Mouse (Mus musculus) MEL (cell line): ENCODE measurements around the gene Lrrk1. TPM values are rescaled to one million over a fixed set of nuclear protein-coding genes. Genes with fewer than 3 reads are reported as not detected.

Source experiments
- DNase-seq: peaks from one replicate; pipeline ENCODE4 v3.0.0; 2011; ENCODE audit warnings: low read depth, low spot score
- H3K27ac ChIP-seq: 2 replicates; pipeline ENCODE4 v1.5.1; 2012; ENCODE audit warnings: low read depth, mild to moderate bottlenecking, control low read depth, low read length, moderate library complexity; ENCODE audit not compliant: control insufficient read depth
- H3K27me3 ChIP-seq, 2 experiments: fragments of 150-350 bp in 1 of 2; sonication (generic) in 1 of 2; 2 replicates each; pipeline ENCODE4 v1.6.1; 2012; ENCODE audit warnings: low read length in 2 of 2, mild to moderate bottlenecking in 2 of 2, improper control_type of control experiment in 1 of 2, moderate library complexity in 1 of 2; ENCODE audit not compliant: insufficient read depth in 2 of 2, control insufficient read depth in 1 of 2
- H3K36me3 ChIP-seq, 2 experiments: 2 replicates each; pipeline ENCODE4 v1.6.1; 2012 to 2014; ENCODE audit warnings: low read length in 2 of 2, improper control_type of control experiment in 1 of 2, inconsistent platforms in 1 of 2, mild to moderate bottlenecking in 1 of 2; ENCODE audit not compliant: insufficient read depth in 2 of 2, control insufficient read depth in 1 of 2
- H3K4me1 ChIP-seq, 2 experiments: fragments of 150-350 bp in 1 of 2; sonication (generic) in 1 of 2; 2 replicates each; pipeline ENCODE4 v1.6.1; 2012; ENCODE audit warnings: low read length in 2 of 2, improper control_type of control experiment in 1 of 2, mild to moderate bottlenecking in 1 of 2; ENCODE audit not compliant: insufficient read depth in 2 of 2, control insufficient read depth in 1 of 2
- H3K4me3 ChIP-seq, 2 experiments: fragments of 150-350 bp in 1 of 2; sonication (generic) in 1 of 2; 2 replicates each; pipeline ENCODE4 v1.5.1; 2012; ENCODE audit warnings: low read depth in 2 of 2, low read length in 2 of 2, mild to moderate bottlenecking in 2 of 2, moderate library complexity in 2 of 2, control low read depth in 1 of 2, improper control_type of control experiment in 1 of 2; ENCODE audit not compliant: control insufficient read depth in 1 of 2, insufficient read depth in 1 of 2
- H3K79me2 ChIP-seq: 2 replicates; pipeline ENCODE4 v1.6.1; 2012; ENCODE audit warnings: mild to moderate bottlenecking, low read length, moderate library complexity; ENCODE audit not compliant: control insufficient read depth, poor library complexity, insufficient read depth
- H3K9ac ChIP-seq: 2 replicates; pipeline ENCODE4 v1.6.1; 2012; ENCODE audit warnings: low read depth, mild to moderate bottlenecking, control low read depth, low read length, moderate library complexity; ENCODE audit not compliant: control insufficient read depth, poor library complexity, severe bottlenecking
- H3K9me3 ChIP-seq: fragments of 150-350 bp; sonication (generic); replicated peaks from 2 replicates; pipeline ENCODE4 v1.6.1; 2012; ENCODE audit warnings: mild to moderate bottlenecking, low read length, improper control_type of control experiment, moderate library complexity; ENCODE audit not compliant: insufficient read depth
- CHD2 ChIP-seq: IDR thresholded peaks from 2 replicates; pipeline ENCODE4 v1.6.1; 2011; ENCODE audit warnings: low read length, improper control_type of control experiment
- CTCF ChIP-seq, 3 experiments: IDR thresholded peaks in 2 of 3; conservative IDR thresholded peaks in 1 of 3; 2 replicates each; pipeline ENCODE4 v1.5.1; 2011 to 2012; ENCODE audit warnings: low read length in 3 of 3, low read depth in 2 of 3, mild to moderate bottlenecking in 2 of 3, improper control_type of control experiment in 1 of 3, inconsistent platforms in 1 of 3, mixed read lengths in 1 of 3, moderate library complexity in 1 of 3; ENCODE audit not compliant: control insufficient read depth in 1 of 3, insufficient read depth in 1 of 3, poor library complexity in 1 of 3, severe bottlenecking in 1 of 3
- E2F4 ChIP-seq: IDR thresholded peaks from 2 replicates; pipeline ENCODE4 v1.6.1; 2011; ENCODE audit warnings: low read depth, low read length, improper control_type of control experiment, borderline replicate concordance
- EP300 ChIP-seq, 2 experiments: IDR thresholded peaks; 2 replicates each; pipeline ENCODE4 v1.6.1; 2011; ENCODE audit warnings: improper control_type of control experiment in 2 of 2, low read length in 2 of 2, low read depth in 1 of 2, mild to moderate bottlenecking in 1 of 2
- GATA1 ChIP-seq: IDR thresholded peaks from 2 replicates; pipeline ENCODE4 v1.6.1; 2011; ENCODE audit warnings: low read depth, low read length, improper control_type of control experiment
- HCFC1 ChIP-seq: IDR thresholded peaks from 2 replicates; pipeline ENCODE4 v1.6.1; 2012; ENCODE audit warnings: low read depth, mild to moderate bottlenecking, inconsistent platforms, low read length, improper control_type of control experiment, moderate library complexity
- MAX ChIP-seq: IDR thresholded peaks from 2 replicates; pipeline ENCODE4 v1.6.1; 2011; ENCODE audit warnings: low read length, improper control_type of control experiment
- MYC ChIP-seq: IDR thresholded peaks from 2 replicates; pipeline ENCODE4 v1.6.1; 2011; ENCODE audit warnings: low read depth, mild to moderate bottlenecking, low read length, improper control_type of control experiment, moderate library complexity
- SIN3A ChIP-seq: IDR thresholded peaks from 2 replicates; pipeline ENCODE4 v1.6.1; 2012; ENCODE audit warnings: low read length, improper control_type of control experiment, inconsistent platforms
- SMC3 ChIP-seq: IDR thresholded peaks from 2 replicates; pipeline ENCODE4 v1.6.1; 2011; ENCODE audit warnings: low read depth, low read length, improper control_type of control experiment
- TAL1 ChIP-seq: IDR thresholded peaks from 2 replicates; pipeline ENCODE4 v1.6.1; 2012; ENCODE audit warnings: mild to moderate bottlenecking, inconsistent platforms, low read length, moderate library complexity, mixed read lengths
- TBP ChIP-seq: IDR thresholded peaks from 2 replicates; pipeline ENCODE4 v1.8.0; 2011; ENCODE audit warnings: low read depth, low read length, improper control_type of control experiment
- UBTF ChIP-seq: IDR thresholded peaks from 2 replicates; pipeline ENCODE4 v1.6.1; 2012; ENCODE audit warnings: low read depth, mild to moderate bottlenecking, inconsistent platforms, low read length, improper control_type of control experiment, moderate library complexity, borderline replicate concordance; ENCODE audit not compliant: insufficient read depth
- ZMIZ1 ChIP-seq: IDR thresholded peaks from 2 replicates; pipeline ENCODE4 v1.6.1; 2012; ENCODE audit warnings: low read depth, mild to moderate bottlenecking, inconsistent platforms, low read length, improper control_type of control experiment, moderate library complexity
- ZNF384 ChIP-seq: IDR thresholded peaks from 2 replicates; pipeline ENCODE4 v1.6.1; 2012; ENCODE audit warnings: low read depth, mild to moderate bottlenecking, inconsistent platforms, low read length, improper control_type of control experiment
- polyA plus RNA-seq, 2 experiments: library from polyadenylated mRNA; stranded (reverse) in 1 of 2; unstranded in 1 of 2; fragments of >175 nt in 1 of 2; fragments of >200 nt in 1 of 2; gene quantifications; 2 replicates each; pipeline versions ENCODE4 v1.2.1 to v1.2.4; 2012; ENCODE audit warnings: low replicate concordance in 2 of 2, low read depth in 1 of 2; ENCODE audit not compliant: insufficient read length in 2 of 2, insufficient read depth in 1 of 2, missing spikeins in 1 of 2
- total RNA-seq: library from RNA; depleted of rRNA; stranded (reverse); fragments of 300-350 nt; gene quantifications from 2 replicates; pipeline ENCODE4 v1.2.3, GENCODE M21; 2012

The Lrrk1 gene
- total and polyA plus RNA-seq, 3 experiments: 9.1 to 19.1 TPM; not detected in 1

- H3K9ac ChIP-seq: no peak overlapping the region
- no peaks in the 10 kb centered on the region for H3K9me3 ChIP-seq
- no peak for DNase-seq
- peaks cover 0 to 1% of the 10 kb centered on the region in 2 experiments; a peak in 1 of 4 replicates for H3K36me3 ChIP-seq
- H3K4me1 ChIP-seq: peaks cover 0 to 3% of the 10 kb centered on the region in 2 experiments; a peak in 1 of 4 replicates
- no peak for TF ChIP-seq CHD2
- no peak for TF ChIP-seq EP300 (IDR thresholded peaks at IDR 0.05; ENCODE audit: low read depth in 1 of 2, low read length in 2 of 2)
- TF ChIP-seq E2F4: no peak
- no peak for TF ChIP-seq MYC
- TF ChIP-seq ZMIZ1: no peak
- TF ChIP-seq MAX: no peak
- peak in 1 of 3 experiments; percentile 19; a peak in 1 of 6 replicates for TF ChIP-seq CTCF (IDR thresholded peaks at IDR 0.05 in 2 of 3, conservative IDR thresholded peaks at IDR 0.05 in 1 of 3; ENCODE audit: control insufficient read depth in 1 of 3, insufficient read depth in 1 of 3, low read depth in 2 of 3, low read length in 3 of 3, poor library complexity in 1 of 3, severe bottlenecking in 1 of 3)
- TF ChIP-seq, all 39 proteins: peak for 1
- H3K79me2 ChIP-seq: no peaks in the 10 kb centered on the region
- H3K27me3 ChIP-seq: no peaks in the 10 kb centered on the region
- no peak overlapping the region for H3K27ac ChIP-seq
- no peak overlapping the region for H3K4me3 ChIP-seq
Measured at GRCm38 (mm10) chr7:66271226-66271625, 116.9 kb downstream of the Lrrk1 start.

- H3K79me2 ChIP-seq: no peaks in the 10 kb centered on the region
- H3K36me3 ChIP-seq: no peaks in the 10 kb centered on the region
- H3K27ac ChIP-seq: no peak overlapping the region
- peak; percentile 74 for TF ChIP-seq TAL1
- no peak for TF ChIP-seq HCFC1
- TF ChIP-seq TBP: no peak
- TF ChIP-seq EP300 (IDR thresholded peaks at IDR 0.05; ENCODE audit: low read depth in 1 of 2, low read length in 2 of 2): no peak
- no peak for TF ChIP-seq ZMIZ1
- TF ChIP-seq SIN3A: no peak
- TF ChIP-seq GATA1: peak; percentile 33; the same call in 1 of the 2 replicates
- no peak for TF ChIP-seq ZNF384
- TF ChIP-seq UBTF: no peak
- TF ChIP-seq SMC3: no peak
- H3K9ac ChIP-seq: no peak overlapping the region
- peak; percentile 42 for DNase-seq
- no peaks in the 10 kb centered on the region for H3K9me3 ChIP-seq
- H3K4me1 ChIP-seq: peaks cover 0 to 3% of the 10 kb centered on the region in 2 experiments; a peak in 1 of 4 replicates
- H3K4me3 ChIP-seq: no peak overlapping the region
- no peaks in the 10 kb centered on the region for H3K27me3 ChIP-seq
Measured at GRCm38 (mm10) chr7:66266942-66267850, 121.0 kb downstream of the Lrrk1 start.
